Mouse (Mus musculus) thymus, postnatal 10 days (tissue): ENCODE results near the gene Ppp2r3a.

Experiments used
- DNase-seq, 2 experiments: peaks; one replicate each; pipeline ENCODE4 v3.0.0; 2021; ENCODE audit warnings: low spot score in 2 of 2

Gene Ppp2r3a

GRCm38 (mm10) chr9:101251644-101252337 is at the start of gene Ppp2r3a:
TSS of gene Ppp2r3a (minus strand) at chr9:101251795.
- peak; percentile 91 to 98 for DNase-seq

GRCm38 (mm10) chr9:101300441-101300935 is 48.9 kb upstream of the Ppp2r3a start:
- no peak for DNase-seq

GRCm38 (mm10) chr9:101291676-101292660 is 40.4 kb upstream of the Ppp2r3a start:
- DNase-seq: no peak

- DNase-seq: no peak
Observed at GRCm38 (mm10) chr9:101290876-101291275, 39.3 kb upstream of the Ppp2r3a start.

- DNase-seq: no peak
Observed at GRCm38 (mm10) chr9:101289750-101290149, 38.2 kb upstream of the Ppp2r3a start.

- no peak for DNase-seq
Observed at GRCm38 (mm10) chr9:101288901-101289647, 37.5 kb upstream of the Ppp2r3a start.

- no peak for DNase-seq
Observed at GRCm38 (mm10) chr9:101286766-101287165, 35.2 kb upstream of the Ppp2r3a start.

GRCm38 (mm10) chr9:101284049-101284448 is 32.5 kb upstream of the Ppp2r3a start:
- DNase-seq: no peak

- no peak for DNase-seq
Observed at GRCm38 (mm10) chr9:101282651-101283050, 31.1 kb upstream of the Ppp2r3a start.

GRCm38 (mm10) chr9:101281906-101282305 is 30.3 kb upstream of the Ppp2r3a start:
- no peak for DNase-seq

GRCm38 (mm10) chr9:101281326-101281725 is 29.7 kb upstream of the Ppp2r3a start:
- no peak for DNase-seq

- no peak for DNase-seq
Observed at GRCm38 (mm10) chr9:101280867-101281266, 29.3 kb upstream of the Ppp2r3a start.

- DNase-seq: no peak
Observed at GRCm38 (mm10) chr9:101280211-101280610, 28.6 kb upstream of the Ppp2r3a start.

- DNase-seq: no peak
Observed at GRCm38 (mm10) chr9:101272715-101273114, 21.1 kb upstream of the Ppp2r3a start.

- no peak for DNase-seq
Observed at GRCm38 (mm10) chr9:101270020-101270419, 18.4 kb upstream of the Ppp2r3a start.

- no peak for DNase-seq
Observed at GRCm38 (mm10) chr9:101266043-101266442, 14.4 kb upstream of the Ppp2r3a start.

- no peak for DNase-seq
Observed at GRCm38 (mm10) chr9:101265546-101265945, 14.0 kb upstream of the Ppp2r3a start.

- no peak for DNase-seq
Observed at GRCm38 (mm10) chr9:101262815-101263214, 11.2 kb upstream of the Ppp2r3a start.

GRCm38 (mm10) chr9:101261989-101262571 is 10.5 kb upstream of the Ppp2r3a start:
- DNase-seq: no peak

GRCm38 (mm10) chr9:101261443-101261842 is 9.8 kb upstream of the Ppp2r3a start:
- no peak for DNase-seq

- no peak for DNase-seq
Observed at GRCm38 (mm10) chr9:101253136-101253535, 1.5 kb upstream of the Ppp2r3a start.
